Mouse (Mus musculus): Measurements from ENCODE around the gene Tmem216. TPM values are rescaled to one million over a fixed set of nuclear protein-coding genes. Genes with fewer than 3 reads are reported as not detected.
A peak's percentile ranks its signal among the peaks of the same experiment; 100 is the strongest.

Tmem216 gene
- polyA plus RNA-seq, 1 experiment from 2014 or later: 35.9 TPM

GRCm38 (mm10) chr19:10523483-10524080 lies 32.5 kb downstream of the Tmem216 start:
- peak overlapping the region; percentile 76 for H3K4me2 ChIP-seq
- peak overlapping the region; percentile 57 for H3K9ac ChIP-seq (ENCODE audit: low read depth, low read length)
- no peaks in the 10 kb centered on the region for H3K9me3 ChIP-seq (ENCODE audit: control insufficient read depth, low read length)
- no peak for DNase-seq (ENCODE audit: low spot score)
- peak overlapping the region; percentile 83 for H3K27ac ChIP-seq (ENCODE audit: low read depth, low read length)
- H3K27me3 ChIP-seq (replicated peaks; ENCODE audit: control insufficient read depth, insufficient read depth, low read length): no peaks in the 10 kb centered on the region
- peak overlapping the region; percentile 96 for H3K4me3 ChIP-seq (ENCODE audit: low read depth, low read length)
- no peak for ATAC-seq (replicated peaks; ENCODE audit: low FRiP score)
- peaks cover 34% of the 10 kb centered on the region for H3K4me1 ChIP-seq (replicated peaks; ENCODE audit: control insufficient read depth, insufficient read depth, low read length)
- H3K36me3 ChIP-seq (ENCODE audit: control insufficient read depth, insufficient read depth, low read length): peaks cover 6% of the 10 kb centered on the region; the same call in 1 of the 2 replicates
- 49% methylated on average over 5 of the region's 5 CpGs for WGBS

DNA sequence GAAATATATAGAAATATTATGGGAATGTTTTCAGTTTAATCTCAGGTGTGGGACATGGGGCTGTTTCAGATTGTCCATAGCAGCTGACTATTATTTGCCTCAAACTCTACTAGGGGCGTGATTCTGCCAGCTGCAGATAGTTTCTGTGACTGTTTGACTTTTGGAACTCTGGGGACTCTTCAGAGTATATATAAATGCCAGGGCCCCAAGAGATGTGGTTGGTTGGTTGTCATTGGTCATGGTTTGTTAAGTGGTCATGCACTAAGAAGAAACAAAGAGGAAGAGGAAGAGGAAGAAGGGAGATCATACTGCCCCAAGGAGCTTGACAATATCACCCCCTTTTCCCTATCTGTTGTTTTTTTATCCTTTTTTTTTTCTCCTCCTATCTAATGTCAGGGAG lies 34.1 kb downstream of the Tmem216 start:
- no peak for ATAC-seq (replicated peaks; ENCODE audit: low FRiP score)
- no peak overlapping the region for H3K27ac ChIP-seq (ENCODE audit: low read depth, low read length)

GRCm38 (mm10) chr19:10520355-10520754 lies 35.7 kb downstream of the Tmem216 start:
- Histone ChIP-seq H3K9me3 (ENCODE audit: control insufficient read depth, low read length) (no peaks in the 10 kb centered on the region), H3K27me3 (replicated peaks; ENCODE audit: control insufficient read depth, insufficient read depth, low read length) (no peaks in the 10 kb centered on the region), H3K36me3 (ENCODE audit: control insufficient read depth, insufficient read depth, low read length) (0 out of 2 replicates have a peak, but pooled peaks cover 6% of the 10 kb centered on the region), H3K4me3 (ENCODE audit: low read depth, low read length) (no peak overlapping the region), H3K4me1 (replicated peaks; ENCODE audit: control insufficient read depth, insufficient read depth, low read length) (peaks cover 22% of the 10 kb centered on the region), H3K9ac (ENCODE audit: low read depth, low read length) (no peak overlapping the region), H3K4me2 (no peak overlapping the region), H3K27ac (ENCODE audit: low read depth, low read length) (no peak overlapping the region)
- DNase-seq (ENCODE audit: low spot score) (no peak), ATAC-seq (replicated peaks; ENCODE audit: low FRiP score) (no peak)
- 63% methylated on average over 1 of the region's 1 CpGs for WGBS

More for the DNA sequence above, 34.1 kb downstream of the Tmem216 start:
- Histone ChIP-seq H3K9me3 (ENCODE audit: control insufficient read depth, low read length) (no peaks in the 10 kb centered on the region), H3K9ac (ENCODE audit: low read depth, low read length) (no peak overlapping the region), H3K4me3 (ENCODE audit: low read depth, low read length) (no peak overlapping the region), H3K27me3 (replicated peaks; ENCODE audit: control insufficient read depth, insufficient read depth, low read length) (no peaks in the 10 kb centered on the region), H3K4me2 (no peak overlapping the region), H3K4me1 (replicated peaks; ENCODE audit: control insufficient read depth, insufficient read depth, low read length) (peaks cover 31% of the 10 kb centered on the region), H3K36me3 (ENCODE audit: control insufficient read depth, insufficient read depth, low read length) (peaks cover 6% of the 10 kb centered on the region; the same call in 1 of the 2 replicates)
- DNase-seq (ENCODE audit: low spot score): no peak
- 78% methylated on average over 1 of the region's 1 CpGs for WGBS

GRCm38 (mm10) chr19:10510759-10511330 lies 45.2 kb downstream of the Tmem216 start:
- no peak overlapping the region for H3K4me3 ChIP-seq (ENCODE audit: low read depth, low read length)
- WGBS: 79% methylated on average over 6 of the region's 6 CpGs
- DNase-seq (ENCODE audit: low spot score) (no peak), ATAC-seq (replicated peaks; ENCODE audit: low FRiP score) (no peak)
- no peak overlapping the region for H3K9ac ChIP-seq (ENCODE audit: low read depth, low read length)
- H3K4me2 ChIP-seq: no peak overlapping the region
- H3K27ac ChIP-seq (ENCODE audit: low read depth, low read length): no peak overlapping the region
- no peaks in the 10 kb centered on the region for H3K27me3 ChIP-seq (replicated peaks; ENCODE audit: control insufficient read depth, insufficient read depth, low read length)
- no peaks in the 10 kb centered on the region for H3K4me1 ChIP-seq (replicated peaks; ENCODE audit: control insufficient read depth, insufficient read depth, low read length)
- no peaks in the 10 kb centered on the region for H3K9me3 ChIP-seq (ENCODE audit: control insufficient read depth, low read length)
- peaks cover 12% of the 10 kb centered on the region; the same call in 1 of the 2 replicates for H3K36me3 ChIP-seq (ENCODE audit: control insufficient read depth, insufficient read depth, low read length)

DNA sequence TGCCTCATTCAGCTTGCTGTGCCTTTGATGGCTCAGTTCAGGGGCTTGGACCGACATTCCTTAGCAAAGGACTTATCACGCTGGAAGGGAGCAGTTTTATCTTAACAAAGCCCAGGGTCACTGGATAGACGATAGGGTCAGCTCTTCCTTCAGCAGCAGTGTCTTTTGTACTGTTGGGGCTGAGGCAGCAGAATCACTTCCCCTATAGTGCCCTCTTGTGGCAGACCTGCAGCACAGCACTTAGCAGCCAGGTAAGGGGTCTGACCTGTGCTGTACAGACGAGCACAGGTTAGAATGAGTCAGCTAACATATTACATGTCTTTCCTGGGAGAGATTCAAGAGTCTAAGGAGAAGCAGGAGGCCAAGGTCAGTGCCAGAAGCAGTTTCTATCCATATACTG lies 53.5 kb downstream of the Tmem216 start:
- 15% methylated on average over 4 of the region's 4 CpGs for WGBS

GRCm38 (mm10) chr19:10500581-10500980 lies 55.5 kb downstream of the Tmem216 start:
- Histone ChIP-seq H3K9ac (ENCODE audit: low read depth, low read length) (no peak overlapping the region), H3K27ac (ENCODE audit: low read depth, low read length) (no peak overlapping the region), H3K36me3 (ENCODE audit: control insufficient read depth, insufficient read depth, low read length) (peaks cover 13% of the 10 kb centered on the region; the same call in 1 of the 2 replicates), H3K4me1 (replicated peaks; ENCODE audit: control insufficient read depth, insufficient read depth, low read length) (peaks cover 5% of the 10 kb centered on the region; the same call in 1 of the 2 replicates), H3K4me2 (no peak overlapping the region), H3K9me3 (ENCODE audit: control insufficient read depth, low read length) (no peaks in the 10 kb centered on the region), H3K27me3 (replicated peaks; ENCODE audit: control insufficient read depth, insufficient read depth, low read length) (no peaks in the 10 kb centered on the region), H3K4me3 (ENCODE audit: low read depth, low read length) (no peak overlapping the region)
- 88% methylated on average over 8 of the region's 8 CpGs for WGBS
- DNase-seq (ENCODE audit: low spot score): no peak
- no peak for ATAC-seq (replicated peaks; ENCODE audit: low FRiP score)

More for the DNA sequence above, 53.5 kb downstream of the Tmem216 start:
- peak; percentile 56 for ATAC-seq (replicated peaks; ENCODE audit: low FRiP score)
- no peak overlapping the region for H3K9ac ChIP-seq (ENCODE audit: low read depth, low read length)
- H3K4me1 ChIP-seq (replicated peaks; ENCODE audit: control insufficient read depth, insufficient read depth, low read length): 0 out of 2 replicates have a peak, but pooled peaks cover 5% of the 10 kb centered on the region
- no peaks in the 10 kb centered on the region for H3K27me3 ChIP-seq (replicated peaks; ENCODE audit: control insufficient read depth, insufficient read depth, low read length)
- H3K4me2 ChIP-seq: no peak overlapping the region
- no peaks in the 10 kb centered on the region for H3K9me3 ChIP-seq (ENCODE audit: control insufficient read depth, low read length)
- DNase-seq (ENCODE audit: low spot score): peak; percentile 52
- H3K4me3 ChIP-seq (ENCODE audit: low read depth, low read length): no peak overlapping the region
- H3K27ac ChIP-seq (ENCODE audit: low read depth, low read length): no peak overlapping the region
- H3K36me3 ChIP-seq (ENCODE audit: control insufficient read depth, insufficient read depth, low read length): peaks cover 17% of the 10 kb centered on the region; the same call in 1 of the 2 replicates

GRCm38 (mm10) chr19:10497512-10498160 lies 58.4 kb downstream of the Tmem216 start:
- 33% methylated on average over 8 of the region's 8 CpGs for WGBS
- ATAC-seq (replicated peaks; ENCODE audit: low FRiP score) (0 out of 2 replicates have a peak, but pooled peaks have one; percentile 23), DNase-seq (ENCODE audit: low spot score) (no peak)
- no peak overlapping the region for H3K4me3 ChIP-seq (ENCODE audit: low read depth, low read length)
- no peak overlapping the region for H3K27ac ChIP-seq (ENCODE audit: low read depth, low read length)
- H3K9ac ChIP-seq (ENCODE audit: low read depth, low read length): no peak overlapping the region
- H3K4me2 ChIP-seq: no peak overlapping the region
- no peaks in the 10 kb centered on the region for H3K27me3 ChIP-seq (replicated peaks; ENCODE audit: control insufficient read depth, insufficient read depth, low read length)
- H3K36me3 ChIP-seq (ENCODE audit: control insufficient read depth, insufficient read depth, low read length): peaks cover 11% of the 10 kb centered on the region; the same call in 1 of the 2 replicates
- H3K4me1 ChIP-seq (replicated peaks; ENCODE audit: control insufficient read depth, insufficient read depth, low read length): peaks cover 3% of the 10 kb centered on the region; the same call in 1 of the 2 replicates
- no peaks in the 10 kb centered on the region for H3K9me3 ChIP-seq (ENCODE audit: control insufficient read depth, low read length)

GRCm38 (mm10) chr19:10496976-10497375 lies 59.1 kb downstream of the Tmem216 start:
- WGBS: 76% methylated on average over 2 of the region's 2 CpGs
- Histone ChIP-seq H3K36me3 (ENCODE audit: control insufficient read depth, insufficient read depth, low read length) (peaks cover 10% of the 10 kb centered on the region; the same call in 1 of the 2 replicates), H3K4me1 (replicated peaks; ENCODE audit: control insufficient read depth, insufficient read depth, low read length) (peaks cover 2% of the 10 kb centered on the region; the same call in 1 of the 2 replicates), H3K9me3 (ENCODE audit: control insufficient read depth, low read length) (no peaks in the 10 kb centered on the region), H3K27ac (ENCODE audit: low read depth, low read length) (no peak overlapping the region), H3K4me3 (ENCODE audit: low read depth, low read length) (no peak overlapping the region), H3K9ac (ENCODE audit: low read depth, low read length) (no peak overlapping the region), H3K4me2 (no peak overlapping the region), H3K27me3 (replicated peaks; ENCODE audit: control insufficient read depth, insufficient read depth, low read length) (no peaks in the 10 kb centered on the region)
- ATAC-seq (replicated peaks; ENCODE audit: low FRiP score): no peak
- no peak for DNase-seq (ENCODE audit: low spot score)
